Mouse (Mus musculus) mature B cell (primary cell): ENCODE measurements around the gene Eed.

Source experiments
- in situ Hi-C: fragments of 300-500 bp; cut with MboI; formaldehyde crosslinking; loops from 2 replicates; pipeline ENCODE4 v1.14.3; 2019

Eed gene

DNA sequence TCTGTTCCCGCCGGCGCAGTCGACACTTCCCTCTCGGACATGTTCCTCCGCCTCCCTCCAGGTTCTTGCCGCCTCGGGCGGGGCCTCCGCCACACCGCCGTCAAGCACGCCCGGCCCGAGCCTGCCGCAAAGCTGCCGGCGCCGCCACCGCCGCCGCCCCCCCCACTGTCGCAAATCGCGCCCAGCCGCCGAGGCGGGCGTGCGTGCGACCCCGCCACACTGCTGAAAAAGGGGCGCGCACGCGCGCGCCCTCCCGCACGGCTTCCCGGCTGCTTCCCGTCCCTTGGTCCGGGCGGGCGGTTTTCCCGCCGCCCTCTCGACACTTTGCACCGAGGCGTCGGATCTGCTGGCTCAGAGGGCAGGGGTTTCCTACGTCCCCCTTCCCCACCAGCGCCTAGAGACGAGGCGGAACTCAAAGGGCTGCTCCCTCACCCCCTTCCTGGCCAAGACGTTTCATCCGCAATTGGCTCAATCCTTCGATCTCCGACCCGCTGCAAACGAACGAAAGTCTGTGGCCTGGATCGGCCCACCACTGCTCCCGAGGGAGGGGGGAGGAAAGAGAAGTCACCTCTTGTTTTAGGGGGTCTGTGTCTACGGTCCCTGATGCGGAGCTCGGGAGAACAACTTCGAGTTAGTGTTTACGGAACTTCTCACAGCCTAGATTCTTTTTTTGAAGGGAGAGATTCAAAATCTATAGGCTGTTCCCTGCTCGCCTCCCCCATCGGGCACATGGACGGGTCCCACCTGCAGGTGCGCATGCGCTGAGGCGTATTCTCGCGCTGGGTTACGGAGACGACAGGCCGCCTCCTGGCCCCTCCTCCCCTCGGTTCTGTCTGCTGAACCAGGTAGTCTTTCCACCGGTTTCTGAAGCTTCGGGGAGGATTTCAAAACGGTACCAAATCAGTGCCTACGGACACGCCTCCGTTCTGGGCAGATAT, at the start of gene Eed:
Gene Eed, minus strand, starts transcription at position 499 of the 938 bp plus-strand sequence.
- in situ Hi-C loops = loop anchor here (25.0 kb wide), 1 partner anchor 457 kb away; the partner anchor contains the start of genes Ccdc89 and Crebzf

DNA sequence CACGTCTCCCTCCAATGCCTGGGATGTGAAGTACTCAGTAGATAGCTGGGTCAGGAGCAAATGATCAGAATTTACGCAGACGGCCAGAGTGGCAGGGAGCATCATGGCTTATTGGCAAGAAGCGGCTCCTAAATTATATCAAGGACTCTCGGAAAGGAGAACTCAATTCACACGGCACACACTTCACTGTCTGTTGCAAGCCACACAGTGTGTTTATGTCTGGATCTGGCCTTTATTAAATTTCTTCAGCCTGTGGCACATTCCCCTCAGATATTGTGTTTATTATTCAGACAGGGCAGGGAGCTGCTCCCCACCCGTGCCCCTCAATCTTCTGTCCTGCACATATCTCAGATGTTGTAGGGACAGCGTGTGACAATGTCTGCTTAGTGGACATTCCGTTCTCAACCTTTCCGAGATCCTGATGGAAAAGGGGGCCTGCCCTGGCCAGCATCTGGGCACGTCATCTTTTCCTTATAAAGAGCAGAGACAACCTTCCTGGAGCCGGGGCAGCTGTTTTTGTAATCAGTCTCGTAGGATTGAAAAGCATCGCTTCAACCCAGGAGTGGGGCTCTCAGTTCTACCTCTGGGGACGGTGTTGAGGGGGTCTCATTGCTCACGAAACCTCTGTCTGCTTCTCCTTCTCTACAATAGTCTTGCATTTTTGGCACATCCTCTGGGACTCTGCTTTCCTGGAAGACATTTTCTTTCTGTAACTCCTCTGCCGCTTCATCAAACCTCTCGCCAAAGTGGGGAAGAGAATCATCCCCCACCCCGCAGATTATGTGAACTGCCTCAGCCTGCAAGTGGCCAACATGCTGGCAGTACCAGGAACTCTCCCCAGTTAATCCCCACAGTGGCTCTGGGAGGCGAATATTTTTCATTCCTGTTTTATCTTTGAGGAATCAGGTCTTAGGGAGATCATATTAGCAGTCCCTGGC, 49.0 kb upstream of the Eed start:
- in situ Hi-C loops = loop anchor here (5.0 kb wide), 1 partner anchor 97 kb away; no protein-coding TSS in a partner anchor

DNA sequence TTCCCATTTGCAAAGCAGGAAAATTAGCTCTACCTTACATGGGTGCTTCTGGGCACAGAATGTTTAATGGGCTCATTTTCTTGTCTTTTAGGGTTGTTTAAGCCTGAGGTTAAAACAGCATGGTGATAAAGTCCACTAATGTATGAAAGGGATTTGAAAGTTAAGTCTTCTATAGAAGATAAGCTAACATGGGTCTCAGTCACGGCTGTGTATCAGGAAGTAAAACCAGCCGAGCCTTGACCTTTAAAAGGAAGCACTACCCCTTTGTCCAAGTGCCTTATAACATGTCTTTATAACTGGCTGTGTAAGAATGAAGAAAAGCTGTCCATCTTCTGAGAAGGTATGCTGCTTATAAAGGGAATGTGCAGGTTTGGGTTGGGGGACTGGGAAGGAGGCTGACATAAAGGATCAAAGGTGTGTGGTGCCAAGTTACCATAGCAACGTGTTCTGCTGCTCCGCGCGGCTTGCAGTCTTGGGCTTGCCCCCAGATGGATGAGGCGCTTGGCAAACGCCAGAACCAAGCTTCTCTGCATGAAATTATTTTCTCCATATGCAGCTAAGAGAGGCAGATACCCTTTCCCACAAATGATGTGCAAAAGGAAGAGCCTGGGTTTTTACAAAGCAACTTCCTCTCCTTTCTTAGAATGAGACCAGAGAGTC, 48.2 kb upstream of the Eed start:
- in situ Hi-C loops = no loop called here

DNA sequence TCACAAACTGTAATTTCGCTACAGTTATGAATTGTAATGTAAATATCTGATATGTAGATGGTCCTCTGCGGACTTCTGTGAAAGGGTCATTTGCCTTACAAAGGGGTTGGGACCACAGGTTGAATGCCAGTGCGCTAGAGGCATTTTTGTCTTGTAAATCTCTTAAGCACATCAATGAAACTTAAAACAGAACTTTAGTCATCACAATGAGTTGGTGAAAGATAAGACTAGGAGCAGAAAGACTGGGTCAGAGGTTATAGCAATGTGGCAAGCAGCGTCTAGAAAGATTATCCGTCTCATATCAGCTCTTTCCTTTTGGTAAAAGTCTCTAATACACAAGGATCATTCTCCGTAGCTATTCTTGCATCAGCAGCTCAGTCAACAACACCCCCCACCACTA, 44.2 kb upstream of the Eed start:
- in situ Hi-C loops = no loop called here

DNA sequence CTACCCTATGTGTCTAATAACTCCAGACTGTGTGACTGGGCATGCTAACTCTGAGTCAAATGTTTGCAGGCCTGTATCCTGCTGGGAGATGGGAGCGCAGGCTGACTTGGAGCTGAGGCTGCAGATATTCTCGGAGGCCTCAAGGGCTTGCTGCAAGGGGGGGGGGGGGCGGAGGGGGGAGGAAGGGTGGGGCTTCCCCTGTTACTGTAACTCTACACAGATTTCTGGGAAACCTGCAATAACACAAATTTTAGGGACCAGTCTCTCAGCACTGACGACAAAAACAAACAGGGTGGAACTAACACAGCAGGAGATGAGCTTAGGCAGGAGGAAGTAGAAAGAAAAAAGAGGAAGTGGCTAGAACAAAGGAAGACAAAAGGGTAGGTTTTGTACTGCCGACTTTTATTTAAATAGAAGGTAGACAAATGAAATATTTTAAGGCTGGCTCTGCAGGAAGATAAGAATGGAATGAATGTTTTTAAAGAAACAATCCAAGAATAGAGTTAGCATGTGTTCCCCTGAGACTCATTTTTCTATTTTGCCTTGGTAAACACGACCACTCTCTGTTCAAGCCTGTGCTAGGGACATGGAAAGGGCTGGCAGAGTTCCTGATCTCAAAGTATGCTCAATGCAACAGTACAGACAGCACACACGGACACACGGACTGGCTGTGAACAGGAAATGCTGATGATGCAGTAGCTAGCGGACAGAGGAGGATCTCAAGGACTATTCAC, 42.4 kb upstream of the Eed start:
- in situ Hi-C loops = no loop called here

DNA sequence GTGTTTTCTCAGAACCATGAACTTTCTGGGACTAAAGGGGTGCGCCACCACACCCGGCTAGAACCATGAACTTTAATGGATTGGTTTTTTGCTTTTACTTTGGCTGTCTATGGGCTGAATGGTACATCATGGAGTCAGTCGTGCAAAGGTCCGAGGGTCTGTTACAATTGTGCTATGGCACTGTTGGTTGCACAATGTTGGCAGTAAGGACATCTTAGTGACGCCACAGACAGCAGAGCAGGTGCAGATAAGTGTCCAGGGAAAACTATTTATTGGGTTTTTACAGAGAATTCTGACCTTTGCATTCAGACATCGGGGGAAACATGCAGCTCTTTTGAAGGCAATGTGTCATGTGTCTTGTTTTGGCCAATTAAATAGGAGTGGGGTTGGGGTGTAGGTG, 39.5 kb upstream of the Eed start:
- in situ Hi-C loops = no loop called here

DNA sequence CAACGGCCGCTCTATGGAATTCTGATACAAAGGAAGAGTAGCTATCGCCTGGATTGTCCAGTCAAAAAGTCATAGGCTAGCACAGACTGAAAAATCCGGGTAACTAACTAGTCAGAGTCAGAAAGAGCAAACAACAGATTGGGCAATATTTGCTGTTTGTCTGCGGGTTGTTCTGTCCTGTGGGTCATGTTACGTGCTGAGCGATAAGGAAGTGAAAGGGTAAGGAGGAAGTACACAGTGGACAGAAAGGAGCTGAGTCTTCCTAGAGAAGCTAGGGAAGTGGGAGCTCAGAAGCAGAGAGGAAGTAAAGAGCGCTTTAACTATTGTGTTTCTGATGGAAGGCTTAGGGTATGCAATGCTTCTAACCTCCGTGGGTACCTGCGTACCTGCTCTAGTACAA, 38.8 kb upstream of the Eed start:
- in situ Hi-C loops = no loop called here

DNA sequence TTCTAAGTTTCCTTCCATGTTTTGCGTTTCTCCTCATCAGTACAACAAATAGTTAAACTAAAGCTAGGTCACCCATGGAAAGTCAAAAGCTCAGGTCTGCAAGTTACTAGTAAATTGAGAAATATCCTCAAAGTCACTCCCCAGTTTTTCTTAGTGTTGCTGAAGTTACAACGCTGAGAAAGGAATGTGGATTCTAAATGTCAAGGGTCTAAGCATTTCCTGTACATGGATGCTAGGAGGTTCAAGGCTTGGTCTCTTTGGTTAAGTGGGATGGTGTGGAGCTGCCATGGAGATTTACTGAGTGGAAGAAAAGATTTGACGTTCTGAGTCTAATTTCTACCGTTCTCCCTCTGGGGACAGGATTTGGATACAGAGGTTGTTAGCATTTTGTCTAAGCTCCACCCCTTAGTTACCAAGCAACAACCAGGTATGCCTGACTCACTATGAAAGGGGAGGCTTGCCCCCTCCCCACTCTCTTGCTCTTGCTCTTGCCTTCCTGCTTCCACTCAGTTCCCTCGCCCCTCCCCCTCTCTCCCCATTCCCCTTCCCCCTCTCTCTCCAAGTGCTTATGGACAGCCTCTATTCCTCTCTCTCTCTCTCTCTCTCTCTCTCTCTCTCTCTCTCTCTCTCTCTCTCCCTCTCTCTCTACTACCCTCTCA, 36.3 kb upstream of the Eed start:
- in situ Hi-C loops = no loop called here

DNA sequence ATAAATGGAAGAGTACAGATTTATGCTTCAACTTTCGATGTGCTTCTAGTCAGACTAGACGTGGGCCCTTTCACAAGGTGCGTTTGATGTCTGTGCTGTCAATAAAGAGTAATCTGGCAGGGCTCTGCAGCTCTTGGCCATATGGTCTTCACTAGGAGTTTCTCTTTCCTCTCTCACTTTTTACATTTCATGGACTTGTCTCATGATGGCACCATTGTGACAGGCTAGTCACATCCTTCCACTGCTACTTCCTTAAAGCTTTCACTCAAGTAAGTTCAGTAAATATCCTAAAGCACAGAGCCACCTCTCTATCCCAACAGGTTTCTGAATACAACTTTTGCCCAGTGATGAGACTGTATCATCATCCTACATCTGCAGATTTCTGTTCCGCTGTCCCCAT, 35.7 kb upstream of the Eed start:
- in situ Hi-C loops = no loop called here

DNA sequence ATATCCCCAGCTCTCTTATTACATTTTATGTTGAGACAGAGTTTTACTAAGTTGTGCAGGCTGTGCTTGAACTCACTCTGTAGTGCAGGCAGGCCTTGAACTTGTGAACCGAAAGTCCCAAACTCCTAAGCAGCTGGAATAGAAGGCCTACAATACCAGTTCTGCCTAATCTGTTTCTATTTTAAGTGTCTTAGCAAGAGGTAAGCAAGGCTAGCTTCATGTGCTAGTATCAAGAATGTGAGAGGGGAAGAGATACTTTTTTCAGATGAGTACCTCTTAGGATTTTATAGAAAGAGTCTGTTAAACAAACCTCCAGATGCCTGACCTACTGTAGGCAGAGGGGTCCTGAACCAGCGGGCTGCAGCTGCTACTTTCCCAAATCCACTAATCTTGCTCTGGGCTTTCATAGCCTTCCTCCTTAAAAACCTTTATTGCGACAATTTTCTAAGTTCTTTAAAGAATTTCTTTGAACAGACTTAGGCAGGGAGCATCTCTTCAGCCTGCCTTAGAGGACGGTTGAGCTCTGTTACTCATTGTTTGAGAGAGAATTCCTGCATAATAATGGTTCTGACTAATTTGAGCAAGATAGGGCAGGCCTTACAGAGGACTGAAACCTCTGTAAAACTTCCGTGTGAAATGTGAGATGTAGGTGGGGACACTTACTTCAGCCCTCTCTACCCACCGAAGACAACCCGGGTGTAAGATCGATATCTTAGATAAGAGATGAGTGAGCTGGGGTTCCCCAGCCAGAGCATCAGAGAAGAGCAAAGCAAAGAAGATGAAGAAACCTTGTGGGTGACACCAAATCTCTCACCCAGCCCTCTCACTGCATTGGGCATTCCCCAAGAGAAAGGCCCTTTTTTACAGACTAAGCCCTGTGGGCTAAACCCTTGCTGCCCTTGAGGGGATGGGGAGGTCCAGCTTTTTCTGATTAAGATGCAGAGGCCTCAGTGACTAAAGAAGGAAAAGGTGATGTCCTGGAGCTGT, 26.2 kb upstream of the Eed start:
- in situ Hi-C loops = no loop called here

DNA sequence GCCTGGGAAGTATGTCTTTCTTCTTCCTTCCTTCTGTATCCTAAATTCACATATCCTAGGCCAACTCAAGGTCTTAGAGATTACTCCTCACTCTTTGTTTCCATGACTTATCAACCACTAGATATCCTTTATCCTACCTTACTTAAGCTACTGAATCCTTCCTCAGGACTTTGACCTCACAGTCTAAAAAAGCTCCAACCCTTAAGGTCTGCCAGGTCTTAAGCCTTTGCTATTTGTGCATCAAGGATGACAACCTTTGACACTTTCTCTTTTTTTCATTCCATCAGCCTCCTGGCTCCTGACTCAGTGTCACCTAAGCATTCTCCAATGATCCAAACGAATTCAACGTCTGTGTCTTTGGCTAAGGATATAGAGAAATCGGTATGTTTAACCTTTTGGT, 24.0 kb upstream of the Eed start:
- in situ Hi-C loops = loop anchor here (5.0 kb wide), 1 partner anchor 258 kb away; no protein-coding TSS in a partner anchor

DNA sequence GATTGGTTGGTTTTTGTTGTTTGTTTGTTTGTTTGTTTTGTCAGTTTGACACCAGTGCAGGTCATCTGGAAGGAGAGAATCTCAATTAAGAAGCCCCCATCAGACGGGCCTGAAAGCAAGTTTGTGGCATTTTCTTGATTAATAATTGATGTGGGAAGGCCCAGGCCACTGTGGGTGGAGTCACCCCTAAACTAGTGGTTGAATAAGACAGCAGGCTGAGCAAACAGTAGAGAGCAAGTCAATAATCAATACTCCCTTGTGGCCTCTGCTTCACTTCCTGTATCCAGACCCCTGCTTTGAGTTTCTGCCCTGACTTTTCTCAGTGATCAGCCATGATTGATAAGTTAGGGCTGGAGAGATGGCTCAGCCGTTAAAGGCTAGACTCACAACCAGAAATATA, 21.6 kb upstream of the Eed start:
- in situ Hi-C loops = loop anchor here (5.0 kb wide), 1 partner anchor 260 kb away; no protein-coding TSS in a partner anchor

DNA sequence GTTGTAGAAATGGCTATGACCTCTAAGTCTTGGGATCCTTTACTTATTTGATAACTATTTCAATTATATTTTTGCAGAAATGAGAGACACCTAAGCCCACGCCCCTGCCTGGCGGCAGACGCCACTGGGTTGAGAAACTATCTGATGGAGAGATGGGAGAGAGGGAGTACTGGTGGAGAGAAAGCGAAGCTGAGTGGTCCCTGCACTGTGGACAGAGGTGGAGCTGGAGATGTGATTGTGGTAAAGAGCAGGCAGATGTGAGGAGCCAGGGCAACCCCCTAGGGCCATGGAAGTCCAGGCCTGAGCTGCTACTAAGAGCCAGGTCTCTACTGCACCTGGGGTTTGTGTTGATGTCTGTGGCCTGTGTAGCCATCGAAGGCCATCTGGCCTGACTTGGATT, 18.7 kb upstream of the Eed start:
- in situ Hi-C loops = loop anchor here (25.0 kb wide), 1 partner anchor 438 kb away; the partner anchor contains the start of genes Ccdc89 and Crebzf

DNA sequence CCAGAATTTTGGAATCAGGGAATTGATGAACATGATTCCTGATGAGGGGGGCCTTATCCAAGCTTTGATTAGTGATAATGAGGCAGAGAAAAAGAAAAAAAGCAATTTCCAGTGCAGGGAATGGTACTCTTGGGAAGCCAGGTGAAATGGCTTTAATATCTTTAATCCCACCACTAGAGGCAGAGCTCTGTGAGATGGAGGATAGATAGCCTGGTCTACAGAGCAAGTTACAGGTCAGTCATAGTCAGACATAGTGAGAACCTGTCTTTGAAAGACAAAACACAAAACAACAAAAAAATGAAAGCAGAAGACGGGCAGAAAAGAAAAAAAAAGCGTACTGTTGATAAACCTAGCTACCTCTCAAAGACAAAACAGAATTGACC, 17.8 kb upstream of the Eed start:
- in situ Hi-C loops = loop anchor here (25.0 kb wide), 1 partner anchor 439 kb away; the partner anchor contains the start of genes Ccdc89 and Crebzf

DNA sequence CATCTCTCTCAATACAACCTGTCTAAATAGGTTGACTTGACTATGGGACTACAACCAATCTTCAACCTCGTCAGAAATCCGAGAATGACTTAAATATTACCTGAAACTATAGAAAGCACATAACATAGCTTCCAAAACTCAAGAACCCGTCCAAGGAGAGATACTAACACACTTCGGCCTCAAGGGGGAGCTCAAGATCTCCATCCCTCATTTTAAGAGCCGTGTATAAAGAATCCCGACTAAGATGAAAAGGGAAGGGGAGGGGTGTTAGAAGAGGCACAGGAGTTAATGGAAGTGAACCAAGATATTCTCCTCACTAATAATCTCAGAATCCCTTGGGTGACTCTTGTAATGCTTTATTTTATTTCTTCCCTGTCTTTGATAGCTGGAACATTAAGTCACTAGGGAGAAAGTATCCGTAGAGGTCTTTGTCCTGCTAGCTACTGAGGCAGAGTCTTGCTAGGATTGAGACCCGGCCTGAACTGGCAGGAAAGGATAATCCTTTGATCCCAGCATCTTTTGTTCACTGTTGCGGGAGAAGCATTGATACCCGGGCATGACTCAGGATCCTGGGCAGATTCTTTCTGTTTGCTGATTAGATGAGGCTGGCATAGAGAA, 17.3 kb upstream of the Eed start:
- in situ Hi-C loops = loop anchor here (25.0 kb wide), 1 partner anchor 439 kb away; the partner anchor contains the start of genes Ccdc89 and Crebzf

DNA sequence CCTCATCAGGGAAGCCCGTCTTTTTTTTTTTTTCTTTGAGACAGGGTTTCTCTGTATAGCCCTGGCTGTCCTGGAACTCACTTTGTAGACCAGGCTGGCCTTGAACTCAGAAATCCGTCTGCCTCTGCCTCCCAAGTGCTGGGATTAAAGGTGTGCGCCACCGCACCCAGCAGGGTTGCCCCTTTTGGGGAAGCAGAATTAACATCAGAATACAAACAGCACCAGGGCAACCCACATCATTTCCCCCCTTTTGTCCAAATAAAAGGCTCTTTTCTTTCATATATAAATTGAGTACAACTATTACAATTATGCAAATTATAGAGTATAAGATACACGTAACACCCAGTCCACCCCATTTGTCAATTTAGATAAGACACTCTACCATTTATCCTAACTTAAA, 16.7 kb upstream of the Eed start:
- in situ Hi-C loops = loop anchor here (25.0 kb wide), 1 partner anchor 440 kb away; the partner anchor contains the start of genes Ccdc89 and Crebzf

DNA sequence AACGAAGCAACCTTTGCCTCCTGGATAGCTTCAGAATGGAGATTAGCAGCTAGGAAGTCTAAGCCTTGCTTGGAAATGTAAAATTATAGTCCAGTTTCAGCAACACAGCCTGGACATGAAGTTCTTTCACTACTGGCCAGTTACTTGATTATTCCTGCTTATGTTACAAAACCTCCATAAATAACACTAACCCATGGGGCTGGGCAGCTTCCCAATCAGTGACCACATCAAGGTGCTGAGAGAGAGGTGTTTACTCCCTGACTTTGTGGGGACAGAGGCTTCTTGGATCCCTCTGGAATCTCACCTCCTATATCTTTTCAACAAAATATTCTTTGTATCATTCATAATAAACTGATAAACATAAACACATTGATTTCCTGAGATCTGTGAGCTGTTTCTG, 12.3 kb upstream of the Eed start:
- in situ Hi-C loops = loop anchor here (25.0 kb wide), 1 partner anchor 444 kb away; the partner anchor contains the start of genes Ccdc89 and Crebzf

DNA sequence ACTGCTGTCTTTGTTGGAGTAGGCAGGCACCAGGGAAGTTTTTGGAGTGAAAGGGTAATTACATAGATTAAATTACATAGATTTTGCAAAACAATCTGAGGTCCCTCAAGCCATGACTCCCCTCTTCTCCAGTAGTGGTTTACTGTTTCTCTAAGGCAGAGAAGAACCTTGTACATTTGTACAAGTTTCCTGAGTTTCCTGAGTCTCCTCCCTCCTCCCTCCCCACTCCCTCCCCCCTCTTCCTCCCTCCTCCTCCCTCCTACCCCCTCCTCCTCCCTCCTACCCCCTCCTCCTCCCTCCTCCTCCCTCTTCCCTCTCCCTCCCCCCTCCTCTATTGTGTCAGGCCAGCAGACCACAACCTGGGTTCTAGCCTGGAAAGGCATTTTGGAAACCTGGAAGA, 3.6 kb upstream of the Eed start:
- in situ Hi-C loops = loop anchor here (25.0 kb wide), 1 partner anchor 453 kb away; the partner anchor contains the start of genes Ccdc89 and Crebzf
